Mouse (Mus musculus): ENCODE measurements at regions not wholly inside any gene's neighbourhood (a gene's known extent, or its start where the extent isn't known, plus 50 kb on each side); places are given as distances from the start of the nearest gene placed in this dataset.

- no peaks in the 10 kb centered on the region for H3K36me3 ChIP-seq (replicated peaks)
- H3K4me1 ChIP-seq (ENCODE audit: insufficient read depth, low read depth, low read length), result no peaks in the 10 kb centered on the region
- H3K4me3 ChIP-seq (ENCODE audit: low read depth, low read length), result no peak overlapping the region
- no peaks in the 10 kb centered on the region for H3K9me3 ChIP-seq (replicated peaks)
- DNase-seq (ENCODE audit: low spot score) (no peak), ATAC-seq (ENCODE audit: extremely low read depth, insufficient number of reproducible peaks, low FRiP score, poor library complexity, severe bottlenecking) (no peak)
- H3K27me3 ChIP-seq (ENCODE audit: insufficient read depth, low read length), result no peaks in the 10 kb centered on the region
- no peak for TF ChIP-seq GATA2 (IDR thresholded peaks at IDR 0.05; ENCODE audit: borderline replicate concordance, low read depth, low read length)
These were observed 54.7 kb upstream of the Pappa2 start for GRCm38 (mm10) chr1:159034952-159035351.

DNA sequence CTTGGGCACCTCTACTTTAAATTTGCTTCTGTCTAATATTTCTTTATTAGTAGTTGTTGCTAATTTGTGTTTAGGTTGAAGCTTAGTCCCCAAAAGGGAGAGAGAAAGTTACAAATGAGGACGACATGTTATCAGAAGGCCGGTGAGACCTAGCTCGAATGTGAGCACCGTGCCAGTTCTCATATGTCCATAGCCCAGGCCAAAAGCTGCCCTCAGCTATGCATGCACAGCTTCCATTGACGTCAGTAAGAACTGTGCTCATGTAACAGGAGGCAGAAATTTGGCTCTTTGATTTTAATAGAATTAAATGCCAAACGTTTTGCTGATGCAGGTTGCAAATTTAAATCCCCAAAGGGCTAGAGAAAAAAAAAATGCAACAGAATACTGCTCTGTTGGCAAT is 56.1 kb upstream of the Pappa2 start:
- H3K4me3 ChIP-seq (ENCODE audit: low read depth, low read length), result no peak overlapping the region
- H3K9me3 ChIP-seq (replicated peaks), result no peaks in the 10 kb centered on the region
- DNase-seq (ENCODE audit: low spot score), result no peak
- no peaks in the 10 kb centered on the region for H3K36me3 ChIP-seq (replicated peaks)
- H3K27me3 ChIP-seq (ENCODE audit: insufficient read depth, low read length), result no peaks in the 10 kb centered on the region
- ATAC-seq (ENCODE audit: extremely low read depth, insufficient number of reproducible peaks, low FRiP score, poor library complexity, severe bottlenecking), result no peak
- H3K4me1 ChIP-seq (ENCODE audit: insufficient read depth, low read depth, low read length), result no peaks in the 10 kb centered on the region
- TF ChIP-seq GATA1 (IDR thresholded peaks at IDR 0.05; ENCODE audit: borderline replicate concordance, low read length) (no peak), CTCF (IDR thresholded peaks at IDR 0.05; ENCODE audit: low read depth, low read length) (no peak), GATA2 (IDR thresholded peaks at IDR 0.05; ENCODE audit: borderline replicate concordance, low read depth, low read length) (no peak), TAL1 (conservative IDR thresholded peaks at IDR 0.05; ENCODE audit: low read depth, low read length) (no peak), POLR2AphosphoS5 (IDR thresholded peaks at IDR 0.05; ENCODE audit: insufficient replicate concordance, low read depth, low read length) (no peak)

DNA sequence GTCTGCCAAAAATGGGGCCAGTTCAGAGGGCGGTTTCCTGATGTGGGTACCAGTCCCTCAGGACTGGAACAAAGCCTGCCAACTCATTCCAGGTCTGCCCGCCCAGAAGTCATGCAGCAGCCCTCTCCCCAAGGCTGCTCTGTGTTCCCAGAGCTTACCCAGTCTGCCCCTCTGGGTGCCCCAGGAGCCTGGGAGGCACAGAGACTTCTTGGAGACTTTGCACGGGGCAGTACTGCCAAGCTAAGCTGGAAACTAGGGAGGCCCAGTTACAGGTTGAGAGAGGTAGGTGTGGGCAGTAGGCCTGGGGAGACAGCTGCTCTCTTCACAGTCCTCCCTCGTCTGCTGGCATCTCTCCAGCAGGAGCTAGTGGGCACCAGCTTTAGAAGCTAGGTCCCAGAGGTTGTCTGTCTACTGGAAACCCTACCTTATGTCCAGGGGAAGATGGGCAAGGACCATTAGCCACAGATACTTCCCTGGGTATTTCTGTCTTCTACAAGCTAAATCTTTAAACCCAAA is 65.6 kb upstream of the Pappa2 start:
- H3K4me1 ChIP-seq (ENCODE audit: insufficient read depth, low read depth, low read length), result no peaks in the 10 kb centered on the region
- DNase-seq (ENCODE audit: low spot score) (no peak), ATAC-seq (ENCODE audit: extremely low read depth, insufficient number of reproducible peaks, low FRiP score, poor library complexity, severe bottlenecking) (no peak)
- H3K36me3 ChIP-seq (replicated peaks), result no peaks in the 10 kb centered on the region
- no peaks in the 10 kb centered on the region for H3K27me3 ChIP-seq (ENCODE audit: insufficient read depth, low read length)
- TF ChIP-seq TAL1 (conservative IDR thresholded peaks at IDR 0.05; ENCODE audit: low read depth, low read length) (no peak), GATA2 (IDR thresholded peaks at IDR 0.05; ENCODE audit: borderline replicate concordance, low read depth, low read length) (no peak), CTCF (IDR thresholded peaks at IDR 0.05; ENCODE audit: low read depth, low read length) (no peak), POLR2AphosphoS5 (IDR thresholded peaks at IDR 0.05; ENCODE audit: insufficient replicate concordance, low read depth, low read length) (no peak), GATA1 (IDR thresholded peaks at IDR 0.05; ENCODE audit: borderline replicate concordance, low read length) (no peak)
- peaks cover 41% of the 10 kb centered on the region for H3K9me3 ChIP-seq (replicated peaks)
- H3K4me3 ChIP-seq (ENCODE audit: low read depth, low read length), result no peak overlapping the region

DNA sequence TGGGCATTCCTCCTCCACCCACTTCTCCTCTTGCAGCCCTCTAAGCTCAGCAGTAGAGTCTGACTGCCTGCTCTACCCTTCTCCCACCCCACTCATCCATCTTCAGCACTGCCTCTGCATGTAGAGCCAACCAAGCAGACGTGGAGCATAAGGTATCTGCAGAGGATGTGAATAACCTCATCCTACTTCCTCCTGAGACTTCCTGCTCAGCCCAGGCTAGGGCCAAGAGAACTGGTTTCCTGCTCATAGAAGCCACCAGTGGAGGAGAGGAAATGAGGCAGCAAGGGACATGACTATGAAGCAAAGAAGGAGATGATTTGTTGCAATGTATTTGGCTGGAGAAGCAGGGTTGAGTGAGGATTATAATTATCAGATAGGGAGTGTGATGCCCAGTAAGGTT is 84.7 kb upstream of the Pappa2 start:
- H3K4me3 ChIP-seq (ENCODE audit: low read depth, low read length), result no peak overlapping the region
- TF ChIP-seq TAL1 (conservative IDR thresholded peaks at IDR 0.05; ENCODE audit: low read depth, low read length) (no peak), GATA1 (IDR thresholded peaks at IDR 0.05; ENCODE audit: borderline replicate concordance, low read length) (no peak), CTCF (IDR thresholded peaks at IDR 0.05; ENCODE audit: low read depth, low read length) (no peak), GATA2 (IDR thresholded peaks at IDR 0.05; ENCODE audit: borderline replicate concordance, low read depth, low read length) (no peak), POLR2AphosphoS5 (IDR thresholded peaks at IDR 0.05; ENCODE audit: insufficient replicate concordance, low read depth, low read length) (no peak)
- DNase-seq (ENCODE audit: low spot score), result no peak

DNA sequence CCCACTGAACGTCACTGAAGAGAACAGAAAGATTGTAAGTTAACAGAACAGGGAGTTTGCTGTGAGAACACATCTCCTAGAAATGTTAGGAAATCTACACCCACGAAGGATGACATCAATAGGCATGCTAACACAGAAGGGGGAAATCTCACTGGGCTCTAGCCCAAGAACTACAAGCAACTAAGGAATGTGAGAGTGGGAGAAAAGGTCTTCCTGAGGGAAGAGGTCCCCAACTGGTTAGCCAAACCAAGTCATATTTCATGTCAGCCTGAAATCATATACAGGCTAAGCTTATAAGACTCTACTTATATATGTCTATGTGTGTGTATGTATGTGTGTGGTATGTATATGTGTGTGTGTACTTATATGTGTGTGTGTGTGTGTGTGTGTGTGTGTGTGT is 118.9 kb upstream of the Pappa2 start:
- no peaks in the 10 kb centered on the region for H3K36me3 ChIP-seq (replicated peaks)
- no peak overlapping the region for H3K4me3 ChIP-seq (ENCODE audit: low read depth, low read length)
- H3K27me3 ChIP-seq (ENCODE audit: insufficient read depth, low read length), result no peaks in the 10 kb centered on the region
- H3K4me1 ChIP-seq (ENCODE audit: insufficient read depth, low read depth, low read length), result no peaks in the 10 kb centered on the region
- DNase-seq (ENCODE audit: low spot score) (no peak), ATAC-seq (ENCODE audit: extremely low read depth, insufficient number of reproducible peaks, low FRiP score, poor library complexity, severe bottlenecking) (no peak)
- TF ChIP-seq TAL1 (conservative IDR thresholded peaks at IDR 0.05; ENCODE audit: low read depth, low read length) (no peak), GATA2 (IDR thresholded peaks at IDR 0.05; ENCODE audit: borderline replicate concordance, low read depth, low read length) (no peak), POLR2AphosphoS5 (IDR thresholded peaks at IDR 0.05; ENCODE audit: insufficient replicate concordance, low read depth, low read length) (no peak), GATA1 (IDR thresholded peaks at IDR 0.05; ENCODE audit: borderline replicate concordance, low read length) (no peak), CTCF (IDR thresholded peaks at IDR 0.05; ENCODE audit: low read depth, low read length) (no peak)
- no peaks in the 10 kb centered on the region for H3K9me3 ChIP-seq (replicated peaks)

More for the DNA sequence above, 84.7 kb upstream of the Pappa2 start:
- ATAC-seq (ENCODE audit: extremely low read depth, insufficient number of reproducible peaks, low FRiP score, poor library complexity, severe bottlenecking), result no peak
- Histone ChIP-seq H3K4me1 (ENCODE audit: insufficient read depth, low read depth, low read length) (no peaks in the 10 kb centered on the region), H3K27me3 (ENCODE audit: insufficient read depth, low read length) (no peaks in the 10 kb centered on the region), H3K9me3 (replicated peaks) (peaks cover 12% of the 10 kb centered on the region), H3K36me3 (replicated peaks) (no peaks in the 10 kb centered on the region)

DNA sequence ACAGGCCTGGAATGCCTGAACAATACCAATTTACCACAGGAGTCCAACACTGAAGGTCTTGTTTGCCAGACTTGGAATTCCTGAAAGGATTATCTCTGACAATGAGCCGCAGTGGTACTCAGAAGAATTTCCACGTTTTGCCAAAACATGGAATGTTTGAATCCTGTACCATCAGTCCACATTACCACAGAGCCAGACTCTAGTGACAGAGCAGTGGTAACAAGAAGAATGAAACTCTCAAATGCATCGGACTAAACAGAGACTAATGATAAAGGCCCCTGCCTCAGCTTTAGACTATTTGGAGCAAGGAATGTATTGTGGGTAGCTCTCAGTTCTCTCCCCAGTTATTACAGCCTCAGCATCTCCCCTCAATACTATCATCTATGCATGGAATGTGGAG is 109.9 kb upstream of the Cop1 start:
- Histone ChIP-seq H3K4me3 (ENCODE audit: low read depth, low read length) (no peak overlapping the region), H3K27me3 (ENCODE audit: insufficient read depth, low read length) (no peaks in the 10 kb centered on the region), H3K4me1 (ENCODE audit: insufficient read depth, low read depth, low read length) (no peaks in the 10 kb centered on the region), H3K36me3 (replicated peaks) (no peaks in the 10 kb centered on the region), H3K9me3 (replicated peaks) (no peaks in the 10 kb centered on the region)
- TF ChIP-seq GATA1 (IDR thresholded peaks at IDR 0.05; ENCODE audit: borderline replicate concordance, low read length) (no peak), POLR2AphosphoS5 (IDR thresholded peaks at IDR 0.05; ENCODE audit: insufficient replicate concordance, low read depth, low read length) (no peak), TAL1 (conservative IDR thresholded peaks at IDR 0.05; ENCODE audit: low read depth, low read length) (no peak), GATA2 (IDR thresholded peaks at IDR 0.05; ENCODE audit: borderline replicate concordance, low read depth, low read length) (no peak), CTCF (IDR thresholded peaks at IDR 0.05; ENCODE audit: low read depth, low read length) (no peak)
- ATAC-seq (ENCODE audit: extremely low read depth, insufficient number of reproducible peaks, low FRiP score, poor library complexity, severe bottlenecking) (no peak), DNase-seq (ENCODE audit: low spot score) (no peak)

- Histone ChIP-seq H3K4me3 (ENCODE audit: low read depth, low read length) (no peak overlapping the region), H3K9me3 (replicated peaks) (no peaks in the 10 kb centered on the region; the same call in 1 of the 2 replicates), H3K36me3 (replicated peaks) (no peaks in the 10 kb centered on the region), H3K4me1 (ENCODE audit: insufficient read depth, low read depth, low read length) (no peaks in the 10 kb centered on the region), H3K27me3 (ENCODE audit: insufficient read depth, low read length) (no peaks in the 10 kb centered on the region)
- TF ChIP-seq TAL1 (conservative IDR thresholded peaks at IDR 0.05; ENCODE audit: low read depth, low read length) (no peak), GATA1 (IDR thresholded peaks at IDR 0.05; ENCODE audit: borderline replicate concordance, low read length) (no peak), POLR2AphosphoS5 (IDR thresholded peaks at IDR 0.05; ENCODE audit: insufficient replicate concordance, low read depth, low read length) (no peak), CTCF (IDR thresholded peaks at IDR 0.05; ENCODE audit: low read depth, low read length) (no peak), GATA2 (IDR thresholded peaks at IDR 0.05; ENCODE audit: borderline replicate concordance, low read depth, low read length) (no peak)
- no peak for DNase-seq (ENCODE audit: low spot score)
- ATAC-seq (ENCODE audit: extremely low read depth, insufficient number of reproducible peaks, low FRiP score, poor library complexity, severe bottlenecking), result no peak
These were observed 107.2 kb upstream of the Cop1 start for GRCm38 (mm10) chr1:159124874-159125273.

Data from G1E (cell line).